Mouse (Mus musculus) kidney, postnatal 0 days (tissue): Measurements from ENCODE around the gene Zfp36l1. TPM values are rescaled to one million over a fixed set of nuclear protein-coding genes. Genes with fewer than 3 reads are reported as not detected.

Experiments
- ATAC-seq: fragments of 200-750 bp; cut with Nextera tagmentation; replicated peaks from 2 replicates; pipeline ENCODE4 v1.8.0; 2017; ENCODE audit warnings: low read depth, moderate number of reproducible peaks, moderate TSS enrichment, moderate library complexity; ENCODE audit not compliant: low FRiP score
- DNase-seq: peaks from one replicate; pipeline ENCODE4 v3.0.0-alpha.2; 2016; ENCODE audit warnings: low spot score
- H3K27ac ChIP-seq: fragments of 300-500 bp; sonication (generic); 2 replicates; pipeline ENCODE4 v1.5.1; 2014; ENCODE audit warnings: mild to moderate bottlenecking
- H3K27me3 ChIP-seq: fragments of 300-500 bp; sonication (generic); 2 replicates; pipeline ENCODE4 v1.6.1; 2014; ENCODE audit warnings: low read length, mixed read lengths; ENCODE audit not compliant: insufficient read depth
- H3K36me3 ChIP-seq: fragments of 300-500 bp; sonication (generic); 2 replicates; pipeline ENCODE4 v1.6.1; 2014; ENCODE audit warnings: low read length, mixed read lengths; ENCODE audit not compliant: insufficient read depth
- H3K4me1 ChIP-seq: fragments of 300-500 bp; sonication (generic); replicated peaks from 2 replicates; pipeline ENCODE4 v1.6.1; 2014; ENCODE audit warnings: antibody characterized with exemption, low read length, mixed read lengths; ENCODE audit not compliant: insufficient read depth
- H3K4me2 ChIP-seq: fragments of 300-500 bp; sonication (generic); 2 replicates; pipeline ENCODE4 v1.6.1; 2014; ENCODE audit warnings: mild to moderate bottlenecking, low read length, moderate library complexity, mixed read lengths
- H3K4me3 ChIP-seq: fragments of 300-500 bp; sonication (generic); replicated peaks from 2 replicates; pipeline ENCODE4 v1.5.1; 2014; ENCODE audit warnings: low read depth, low read length
- H3K9ac ChIP-seq: fragments of 300-500 bp; sonication (generic); 2 replicates; pipeline ENCODE4 v1.6.1; 2014; ENCODE audit warnings: low read depth, low read length
- H3K9me3 ChIP-seq: fragments of 300-500 bp; sonication (generic); replicated peaks from 2 replicates; pipeline ENCODE4 v1.6.1; 2016; ENCODE audit warnings: low read length, inconsistent platforms, mixed read lengths
- CTCF ChIP-seq: IDR thresholded peaks from 2 replicates; pipeline ENCODE4 v1.5.1; 2016; ENCODE audit warnings: antibody characterized with exemption, low read depth, mild to moderate bottlenecking, moderate library complexity
- WGBS: fragments of 180-500 bp; shearing (Covaris S2); extraction: QIAGEN DNeasy Blood & Tissue Kit; methylation state at CpG from one replicate; pipeline ENCODE4 v1.1.7; 2014; 5-methylcytosine and 5-hydroxymethylcytosine counted together
- polyA plus RNA-seq: library from polyadenylated mRNA; unstranded; fragments of >200 nt; fragmentation: Nextera tagmentation; extraction: Ambion mirVana; gene quantifications from 2 replicates; pipeline ENCODE4 v1.2.1, GENCODE M21; 2015

Zfp36l1 gene
- polyA plus RNA-seq, 1 experiment from 2014 or later = 160 TPM

GRCm38 (mm10) chr12:80113586-80114021 lies 791 bp upstream of the Zfp36l1 start:
- under 1% methylated on average over 22 of the region's 22 CpGs for WGBS
- Histone ChIP-seq H3K4me2 (peak overlapping the region; percentile 79), H3K27me3 (no peaks in the 10 kb centered on the region), H3K27ac (peak overlapping the region; percentile 100), H3K4me3 (peak overlapping the region; percentile 66), H3K9me3 (no peaks in the 10 kb centered on the region), H3K4me1 (0 out of 2 replicates have a peak, but pooled peaks cover 8% of the 10 kb centered on the region), H3K9ac (peak overlapping the region; percentile 91), H3K36me3 (peaks cover 10% of the 10 kb centered on the region)
- DNase-seq = peak; percentile 82
- no peak for ATAC-seq
- TF ChIP-seq CTCF = no peak

- peak overlapping the region; percentile 98 for H3K9ac ChIP-seq
- 0 out of 2 replicates have a peak, but pooled peaks cover 8% of the 10 kb centered on the region for H3K4me1 ChIP-seq
- ATAC-seq (no peak), DNase-seq (peak; percentile 40)
- H3K27ac ChIP-seq = peak overlapping the region; percentile 93
- no peaks in the 10 kb centered on the region for H3K9me3 ChIP-seq
- H3K4me2 ChIP-seq = peak overlapping the region; percentile 85
- under 1% methylated on average over 26 of the region's 26 CpGs for WGBS
- peaks cover 13% of the 10 kb centered on the region for H3K36me3 ChIP-seq
- H3K27me3 ChIP-seq = no peaks in the 10 kb centered on the region
- peak overlapping the region; percentile 96 for H3K4me3 ChIP-seq
- no peak for TF ChIP-seq CTCF
Observed at GRCm38 (mm10) chr12:80112071-80112660, 647 bp downstream of the Zfp36l1 start.

GRCm38 (mm10) chr12:80111131-80112070 lies 1.4 kb downstream of the Zfp36l1 start:
- Histone ChIP-seq H3K36me3 (peaks cover 15% of the 10 kb centered on the region), H3K4me2 (peak overlapping the region; percentile 85), H3K27me3 (no peaks in the 10 kb centered on the region), H3K4me1 (0 out of 2 replicates have a peak, but pooled peaks cover 8% of the 10 kb centered on the region), H3K9me3 (no peaks in the 10 kb centered on the region), H3K4me3 (peak overlapping the region; percentile 96), H3K27ac (peak overlapping the region; percentile 93), H3K9ac (peak overlapping the region; percentile 98)
- WGBS = under 1% methylated on average over 29 of the region's 29 CpGs
- no peak for TF ChIP-seq CTCF
- ATAC-seq = no peak
- DNase-seq = peak; percentile 68

- Histone ChIP-seq H3K9ac (peak overlapping the region; percentile 98), H3K9me3 (no peaks in the 10 kb centered on the region), H3K4me1 (0 out of 2 replicates have a peak, but pooled peaks cover 8% of the 10 kb centered on the region), H3K4me3 (peak overlapping the region; percentile 96), H3K36me3 (peaks cover 15% of the 10 kb centered on the region), H3K4me2 (peak overlapping the region; percentile 85), H3K27ac (peak overlapping the region; percentile 93), H3K27me3 (no peaks in the 10 kb centered on the region)
- 0 out of 2 replicates have a peak, but pooled peaks have one; percentile 5 for ATAC-seq
- DNase-seq = peak; percentile 73
- TF ChIP-seq CTCF = no peak
- under 1% methylated on average over 9 of the region's 9 CpGs for WGBS
Observed at GRCm38 (mm10) chr12:80110546-80110870, 2.3 kb downstream of the Zfp36l1 start.

- DNase-seq = no peak
- no peak for ATAC-seq
- H3K9me3 ChIP-seq = no peaks in the 10 kb centered on the region
- H3K36me3 ChIP-seq = peaks cover 15% of the 10 kb centered on the region
- 2% methylated on average over 53 of the region's 53 CpGs for WGBS
- H3K9ac ChIP-seq = peak overlapping the region; percentile 98
- H3K4me2 ChIP-seq = peak overlapping the region; percentile 85
- 0 out of 2 replicates have a peak, but pooled peaks cover 8% of the 10 kb centered on the region for H3K4me1 ChIP-seq
- H3K27me3 ChIP-seq = no peaks in the 10 kb centered on the region
- peak overlapping the region; percentile 96 for H3K4me3 ChIP-seq
- peak; percentile 32; the same call in 1 of the 2 replicates for TF ChIP-seq CTCF
- peak overlapping the region; percentile 93 for H3K27ac ChIP-seq
Observed at GRCm38 (mm10) chr12:80109753-80110545, 2.9 kb downstream of the Zfp36l1 start.
